Mouse (Mus musculus): ENCODE measurements around the gene Ifnk. TPM values are rescaled to one million over a fixed set of nuclear protein-coding genes. Genes with fewer than 3 reads are reported as not detected.

Gene Ifnk
- polyA plus RNA-seq, 1 experiment, result not detected

- Histone ChIP-seq H3K79me3 (ENCODE audit: low read depth) (no peaks in the 10 kb centered on the region), H3K36me3 (ENCODE audit: control insufficient read depth, insufficient read depth) (no peaks in the 10 kb centered on the region), H3K4me3 (ENCODE audit: insufficient read depth, poor library complexity, severe bottlenecking) (no peak overlapping the region), H3ac (ENCODE audit: control insufficient read depth, insufficient read length, low read depth) (no peak overlapping the region), H3K79me2 (ENCODE audit: control insufficient read depth, insufficient read depth) (no peaks in the 10 kb centered on the region), H3K27me3 (ENCODE audit: control insufficient read depth, insufficient read depth, insufficient read length) (no peaks in the 10 kb centered on the region)
- TF ChIP-seq MYOG (IDR thresholded peaks at IDR 0.05; ENCODE audit: control insufficient read depth, extremely low read depth, insufficient read length), result no peak
- TF ChIP-seq FOSL1 (IDR thresholded peaks at IDR 0.05; ENCODE audit: insufficient read depth, low read length, poor library complexity, severe bottlenecking), result no peak
- TF ChIP-seq USF1 (IDR thresholded peaks at IDR 0.05; ENCODE audit: low read depth), result no peak
- TF ChIP-seq CTCF (IDR thresholded peaks at IDR 0.05; ENCODE audit: control insufficient read depth, insufficient read depth, insufficient read length), result no peak
- no peak for TF ChIP-seq CEBPB (IDR thresholded peaks at IDR 0.05; ENCODE audit: low read depth)
- no peak for TF ChIP-seq MYOD1 (IDR thresholded peaks at IDR 0.05; ENCODE audit: control insufficient read depth, insufficient read length, low read depth)
- no peak for TF ChIP-seq MAX (IDR thresholded peaks at IDR 0.05)
Measured at GRCm38 (mm10) chr4:35123087-35123486, 28.8 kb upstream of the Ifnk start.

DNA sequence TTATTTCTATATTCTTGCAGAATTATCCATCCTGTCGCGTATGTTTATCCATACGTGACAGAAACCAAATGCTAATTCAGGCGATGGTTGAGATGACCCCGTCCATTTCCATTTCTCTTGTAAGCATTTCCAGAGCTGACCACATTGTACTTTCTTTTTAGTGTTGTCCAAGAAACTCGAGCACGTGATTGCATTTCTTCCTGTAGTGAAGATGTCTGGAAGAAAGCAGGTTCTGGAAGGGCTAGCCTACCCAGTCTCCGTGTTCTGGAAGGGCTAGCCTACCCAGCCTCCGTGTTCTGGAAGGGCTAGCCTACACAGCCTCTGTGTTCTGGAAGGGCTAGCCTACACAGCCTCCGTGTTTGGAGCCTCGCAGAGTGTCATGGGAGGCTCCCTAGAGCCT lies 27.8 kb upstream of the Ifnk start:
- no peaks in the 10 kb centered on the region for H3K79me3 ChIP-seq (ENCODE audit: low read depth)
- no peaks in the 10 kb centered on the region for H3K79me2 ChIP-seq (ENCODE audit: control insufficient read depth, insufficient read depth)
- H3K4me3 ChIP-seq (ENCODE audit: insufficient read depth, poor library complexity, severe bottlenecking), result no peak overlapping the region
- no peaks in the 10 kb centered on the region for H3K27me3 ChIP-seq (ENCODE audit: control insufficient read depth, insufficient read depth, insufficient read length)
- no peaks in the 10 kb centered on the region for H3K36me3 ChIP-seq (ENCODE audit: control insufficient read depth, insufficient read depth)
- H3ac ChIP-seq (ENCODE audit: control insufficient read depth, insufficient read length, low read depth), result no peak overlapping the region
- TF ChIP-seq CEBPB (IDR thresholded peaks at IDR 0.05; ENCODE audit: low read depth) (no peak), MYOG (IDR thresholded peaks at IDR 0.05; ENCODE audit: control insufficient read depth, extremely low read depth, insufficient read length) (no peak), MYOD1 (IDR thresholded peaks at IDR 0.05; ENCODE audit: control insufficient read depth, insufficient read length, low read depth) (no peak), CTCF (IDR thresholded peaks at IDR 0.05; ENCODE audit: control insufficient read depth, insufficient read depth, insufficient read length) (no peak), USF1 (IDR thresholded peaks at IDR 0.05; ENCODE audit: low read depth) (no peak), MAX (IDR thresholded peaks at IDR 0.05) (no peak), FOSL1 (IDR thresholded peaks at IDR 0.05; ENCODE audit: insufficient read depth, low read length, poor library complexity, severe bottlenecking) (no peak)

- no peaks in the 10 kb centered on the region for H3K79me3 ChIP-seq (ENCODE audit: low read depth)
- no peak overlapping the region for H3ac ChIP-seq (ENCODE audit: control insufficient read depth, insufficient read length, low read depth)
- no peaks in the 10 kb centered on the region for H3K36me3 ChIP-seq (ENCODE audit: control insufficient read depth, insufficient read depth)
- H3K79me2 ChIP-seq (ENCODE audit: control insufficient read depth, insufficient read depth), result no peaks in the 10 kb centered on the region
- TF ChIP-seq CTCF (IDR thresholded peaks at IDR 0.05; ENCODE audit: control insufficient read depth, insufficient read depth, insufficient read length) (no peak), FOSL1 (IDR thresholded peaks at IDR 0.05; ENCODE audit: insufficient read depth, low read length, poor library complexity, severe bottlenecking) (no peak), CEBPB (IDR thresholded peaks at IDR 0.05; ENCODE audit: low read depth) (no peak), USF1 (IDR thresholded peaks at IDR 0.05; ENCODE audit: low read depth) (no peak), MYOD1 (IDR thresholded peaks at IDR 0.05; ENCODE audit: control insufficient read depth, insufficient read length, low read depth) (no peak), MAX (IDR thresholded peaks at IDR 0.05) (no peak), MYOG (IDR thresholded peaks at IDR 0.05; ENCODE audit: control insufficient read depth, extremely low read depth, insufficient read length) (no peak)
- H3K4me3 ChIP-seq (ENCODE audit: insufficient read depth, poor library complexity, severe bottlenecking), result no peak overlapping the region
- no peaks in the 10 kb centered on the region for H3K27me3 ChIP-seq (ENCODE audit: control insufficient read depth, insufficient read depth, insufficient read length)
Measured at GRCm38 (mm10) chr4:35125299-35125777, 26.5 kb upstream of the Ifnk start.

- H3ac ChIP-seq (ENCODE audit: control insufficient read depth, insufficient read length, low read depth), result no peak overlapping the region
- no peak overlapping the region for H3K4me3 ChIP-seq (ENCODE audit: insufficient read depth, poor library complexity, severe bottlenecking)
- H3K27me3 ChIP-seq (ENCODE audit: control insufficient read depth, insufficient read depth, insufficient read length), result no peaks in the 10 kb centered on the region
- no peak for TF ChIP-seq CTCF (IDR thresholded peaks at IDR 0.05; ENCODE audit: control insufficient read depth, insufficient read depth, insufficient read length)
- no peak for TF ChIP-seq USF1 (IDR thresholded peaks at IDR 0.05; ENCODE audit: low read depth)
- TF ChIP-seq MYOG (IDR thresholded peaks at IDR 0.05; ENCODE audit: control insufficient read depth, extremely low read depth, insufficient read length), result no peak
- no peak for TF ChIP-seq FOSL1 (IDR thresholded peaks at IDR 0.05; ENCODE audit: insufficient read depth, low read length, poor library complexity, severe bottlenecking)
- no peak for TF ChIP-seq CEBPB (IDR thresholded peaks at IDR 0.05; ENCODE audit: low read depth)
- TF ChIP-seq MAX (IDR thresholded peaks at IDR 0.05), result no peak
- TF ChIP-seq MYOD1 (IDR thresholded peaks at IDR 0.05; ENCODE audit: control insufficient read depth, insufficient read length, low read depth), result no peak
- no peaks in the 10 kb centered on the region for H3K36me3 ChIP-seq (ENCODE audit: control insufficient read depth, insufficient read depth)
- H3K79me3 ChIP-seq (ENCODE audit: low read depth), result no peaks in the 10 kb centered on the region
- no peaks in the 10 kb centered on the region for H3K79me2 ChIP-seq (ENCODE audit: control insufficient read depth, insufficient read depth)
Measured at GRCm38 (mm10) chr4:35126776-35127175, 25.1 kb upstream of the Ifnk start.

- Histone ChIP-seq H3K36me3 (ENCODE audit: control insufficient read depth, insufficient read depth) (no peaks in the 10 kb centered on the region), H3ac (ENCODE audit: control insufficient read depth, insufficient read length, low read depth) (no peak overlapping the region), H3K79me2 (ENCODE audit: control insufficient read depth, insufficient read depth) (no peaks in the 10 kb centered on the region), H3K27me3 (ENCODE audit: control insufficient read depth, insufficient read depth, insufficient read length) (no peaks in the 10 kb centered on the region), H3K79me3 (ENCODE audit: low read depth) (no peaks in the 10 kb centered on the region), H3K4me3 (ENCODE audit: insufficient read depth, poor library complexity, severe bottlenecking) (no peak overlapping the region)
- TF ChIP-seq MYOG (IDR thresholded peaks at IDR 0.05; ENCODE audit: control insufficient read depth, extremely low read depth, insufficient read length), result no peak
- no peak for TF ChIP-seq MYOD1 (IDR thresholded peaks at IDR 0.05; ENCODE audit: control insufficient read depth, insufficient read length, low read depth)
- TF ChIP-seq CEBPB (IDR thresholded peaks at IDR 0.05; ENCODE audit: low read depth), result no peak
- no peak for TF ChIP-seq MAX (IDR thresholded peaks at IDR 0.05)
- TF ChIP-seq FOSL1 (IDR thresholded peaks at IDR 0.05; ENCODE audit: insufficient read depth, low read length, poor library complexity, severe bottlenecking), result no peak
- TF ChIP-seq CTCF (IDR thresholded peaks at IDR 0.05; ENCODE audit: control insufficient read depth, insufficient read depth, insufficient read length), result no peak
- no peak for TF ChIP-seq USF1 (IDR thresholded peaks at IDR 0.05; ENCODE audit: low read depth)
Measured at GRCm38 (mm10) chr4:35127759-35128158, 24.1 kb upstream of the Ifnk start.
